Mouse (Mus musculus) midbrain, postnatal 0 days (tissue): Measurements from ENCODE around the gene Plcl1. TPM values are rescaled to one million over a fixed set of nuclear protein-coding genes. Genes with fewer than 3 reads are reported as not detected.

Source experiments
- ATAC-seq: fragments of 200-750 bp; cut with Nextera tagmentation; 2 replicates; pipeline ENCODE4 v1.8.0; 2017; ENCODE audit warnings: moderate number of reproducible peaks, mild to moderate bottlenecking, moderate TSS enrichment, moderate library complexity; ENCODE audit not compliant: low FRiP score
- DNase-seq: peaks from one replicate; pipeline ENCODE4 v3.0.0-alpha.2; 2015; ENCODE audit warnings: low spot score
- H3K27ac ChIP-seq: fragments of 300-500 bp; sonication (generic); 2 replicates; pipeline ENCODE4 v1.5.1; 2014; ENCODE audit warnings: low read depth, mild to moderate bottlenecking, low read length, mixed read lengths
- H3K27me3 ChIP-seq: fragments of 300-500 bp; sonication (generic); 2 replicates; pipeline ENCODE4 v1.6.1; 2014; ENCODE audit warnings: low read length, control low read depth, mixed read lengths; ENCODE audit not compliant: insufficient read depth
- H3K36me3 ChIP-seq: fragments of 300-500 bp; sonication (generic); 2 replicates; pipeline ENCODE4 v1.6.1; 2014; ENCODE audit warnings: low read length, control low read depth, mixed read lengths; ENCODE audit not compliant: insufficient read depth
- H3K4me1 ChIP-seq: fragments of 300-500 bp; sonication (generic); 2 replicates; pipeline ENCODE4 v1.6.1; 2014; ENCODE audit warnings: mild to moderate bottlenecking, control low read depth, antibody characterized with exemption, low read length, mixed read lengths; ENCODE audit not compliant: insufficient read depth
- H3K4me2 ChIP-seq: fragments of 300-500 bp; sonication (generic); 2 replicates; pipeline ENCODE4 v1.6.1; 2014; ENCODE audit warnings: low read depth, mild to moderate bottlenecking, low read length, mixed read lengths; ENCODE audit not compliant: poor library complexity, severe bottlenecking
- H3K4me3 ChIP-seq: fragments of 300-500 bp; sonication (generic); 2 replicates; pipeline ENCODE4 v1.5.1; 2014; ENCODE audit warnings: low read depth, mild to moderate bottlenecking, low read length, moderate library complexity
- H3K9ac ChIP-seq: fragments of 300-500 bp; sonication (generic); replicated peaks from 2 replicates; pipeline ENCODE4 v1.6.1; 2014; ENCODE audit warnings: mild to moderate bottlenecking, low read length, moderate library complexity, mixed read lengths; ENCODE audit not compliant: poor library complexity, severe bottlenecking
- H3K9me3 ChIP-seq: fragments of 300-500 bp; sonication (generic); 2 replicates; pipeline ENCODE4 v1.6.1; 2016; ENCODE audit warnings: low read length, control low read depth
- CTCF ChIP-seq: IDR thresholded peaks from 2 replicates; pipeline ENCODE4 v1.5.1; 2016; ENCODE audit warnings: antibody characterized with exemption, mild to moderate bottlenecking
- WGBS: fragments of 180-500 bp; shearing (Covaris S2); extraction: QIAGEN DNeasy Blood & Tissue Kit; methylation state at CpG from one replicate; pipeline ENCODE4 v1.1.7; 2014; 5-methylcytosine and 5-hydroxymethylcytosine counted together
- polyA plus RNA-seq: library from polyadenylated mRNA; unstranded; fragments of >200 nt; fragmentation: Nextera tagmentation; extraction: Ambion mirVana; gene quantifications from 2 replicates; pipeline ENCODE4 v1.2.1, GENCODE M21; 2015
- total RNA-seq: library from RNA; depleted of rRNA; stranded (reverse); fragments of >200 nt; gene quantifications from 2 replicates; pipeline ENCODE4 v1.2.3, GENCODE M21; 2014

The Plcl1 gene
- total and polyA plus RNA-seq, 2 experiments from 2014 or later, result 3.9 to 9.4 TPM

DNA sequence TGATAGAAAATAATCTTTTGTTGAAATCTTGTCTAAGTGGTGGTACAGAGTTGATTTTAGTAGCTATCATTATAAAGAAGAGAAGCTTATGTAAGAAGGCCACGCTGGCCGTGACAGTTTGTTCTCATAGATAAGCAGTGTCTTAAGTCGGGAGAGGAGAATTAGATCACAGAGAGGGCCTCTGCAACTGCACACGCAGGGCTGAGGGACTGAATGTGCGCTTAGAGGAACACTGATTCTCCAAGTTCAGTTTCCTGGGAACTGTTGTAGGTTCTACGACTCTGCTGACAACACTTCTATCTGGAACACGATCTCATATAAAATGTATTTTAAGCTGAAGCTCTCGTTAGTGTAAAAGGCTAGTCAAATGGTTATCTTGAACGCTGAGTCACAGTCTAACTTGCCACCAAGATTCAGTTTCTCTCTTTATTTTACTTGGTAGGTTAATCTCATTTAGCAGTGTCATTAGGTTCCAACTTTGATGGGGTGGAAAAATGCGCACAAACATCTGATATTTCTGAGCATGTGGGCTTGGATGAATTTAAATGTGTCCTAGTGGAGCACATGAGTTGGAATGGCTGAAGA is 288.0 kb downstream of the Plcl1 start:
- Histone ChIP-seq H3K27ac (no peak overlapping the region), H3K9me3 (no peaks in the 10 kb centered on the region), H3K4me2 (no peak overlapping the region), H3K4me3 (no peak overlapping the region), H3K27me3 (no peaks in the 10 kb centered on the region), H3K4me1 (no peaks in the 10 kb centered on the region), H3K9ac (no peak overlapping the region), H3K36me3 (no peaks in the 10 kb centered on the region)
- DNase-seq (no peak), ATAC-seq (no peak)
- TF ChIP-seq CTCF, result no peak
- 87% methylated on average over 10 of the region's 10 CpGs for WGBS

DNA sequence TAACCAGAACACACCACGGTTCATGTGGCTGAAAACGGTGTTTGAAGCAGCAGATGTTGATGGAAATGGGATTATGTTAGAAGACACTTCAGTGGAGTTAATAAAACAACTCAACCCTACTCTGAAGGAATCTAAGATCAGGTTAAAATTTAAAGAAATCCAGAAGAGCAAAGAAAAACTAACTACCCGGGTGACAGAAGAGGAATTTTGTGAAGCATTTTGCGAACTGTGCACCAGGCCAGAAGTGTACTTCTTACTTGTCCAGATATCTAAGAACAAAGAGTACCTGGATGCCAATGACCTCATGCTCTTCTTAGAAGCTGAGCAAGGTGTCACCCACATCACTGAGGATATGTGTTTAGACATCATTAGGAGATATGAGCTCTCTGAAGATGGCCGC is 290.5 kb downstream of the Plcl1 start:
- Histone ChIP-seq H3K27ac (no peak overlapping the region), H3K4me2 (no peak overlapping the region), H3K4me3 (no peak overlapping the region), H3K27me3 (no peaks in the 10 kb centered on the region), H3K9ac (no peak overlapping the region), H3K9me3 (no peaks in the 10 kb centered on the region), H3K4me1 (no peaks in the 10 kb centered on the region), H3K36me3 (no peaks in the 10 kb centered on the region)
- WGBS, result 95% methylated on average over 5 of the region's 5 CpGs
- ATAC-seq, result no peak
- DNase-seq, result no peak
- TF ChIP-seq CTCF, result no peak

DNA sequence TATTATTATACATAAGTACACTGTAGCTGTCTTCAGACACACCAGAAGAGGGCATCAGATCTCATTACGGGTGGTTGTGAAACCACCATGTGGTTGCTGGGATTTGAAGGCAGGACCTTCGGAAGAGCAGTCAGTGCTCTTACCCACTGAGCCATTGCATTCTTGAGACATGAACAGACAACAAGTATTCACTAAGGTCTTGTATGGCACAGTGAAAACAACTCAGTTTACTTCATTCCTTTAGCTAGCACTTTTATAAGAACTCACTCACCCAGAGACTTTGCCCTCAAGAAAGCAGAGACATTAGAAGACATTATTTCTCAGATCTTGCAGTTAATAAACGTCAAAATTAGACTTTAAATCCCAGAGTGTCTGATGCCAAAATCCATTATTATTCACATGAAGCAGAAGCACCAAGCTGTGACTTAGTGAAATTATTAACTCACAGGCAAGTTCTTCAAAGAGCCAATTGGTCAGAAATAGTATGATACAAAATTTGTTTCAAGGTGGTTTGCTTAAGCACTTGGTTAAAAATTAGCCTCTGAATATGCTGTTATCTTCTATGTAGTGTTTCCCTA is 293.8 kb downstream of the Plcl1 start:
- Histone ChIP-seq H3K4me2 (no peak overlapping the region), H3K4me1 (no peaks in the 10 kb centered on the region), H3K4me3 (no peak overlapping the region), H3K36me3 (no peaks in the 10 kb centered on the region), H3K27me3 (no peaks in the 10 kb centered on the region), H3K9me3 (no peaks in the 10 kb centered on the region), H3K27ac (no peak overlapping the region), H3K9ac (no peak overlapping the region)
- whole genome bisulfite sequencing, result 71% methylated on average over 3 of the region's 3 CpGs
- no peak for ATAC-seq
- TF ChIP-seq CTCF, result no peak
- DNase-seq, result no peak

DNA sequence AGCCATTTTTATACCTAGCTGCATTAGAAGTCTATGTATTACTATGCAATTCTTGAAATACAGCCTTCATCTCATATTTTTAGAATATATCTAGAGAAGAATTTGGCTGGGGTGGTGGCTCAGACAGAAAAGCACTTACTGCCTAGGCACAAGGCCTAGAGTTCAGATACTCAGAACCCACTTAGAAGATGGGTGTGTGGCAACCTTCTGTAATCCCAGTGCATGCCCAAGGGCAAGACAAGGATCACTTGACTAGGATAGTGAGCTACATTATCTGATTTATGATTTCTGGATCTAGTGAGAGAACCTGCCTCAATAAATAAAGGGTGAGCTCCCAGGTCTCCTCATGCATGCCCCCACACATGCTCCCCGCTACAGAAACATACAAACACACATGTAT is 294.3 kb downstream of the Plcl1 start:
- Histone ChIP-seq H3K9me3 (no peaks in the 10 kb centered on the region), H3K4me3 (no peak overlapping the region), H3K27ac (no peak overlapping the region), H3K4me1 (no peaks in the 10 kb centered on the region), H3K36me3 (no peaks in the 10 kb centered on the region), H3K9ac (no peak overlapping the region), H3K27me3 (no peaks in the 10 kb centered on the region), H3K4me2 (no peak overlapping the region)
- TF ChIP-seq CTCF, result no peak
- 97% methylated on average over 1 of the region's 1 CpGs for WGBS
- DNase-seq (no peak), ATAC-seq (no peak)

DNA sequence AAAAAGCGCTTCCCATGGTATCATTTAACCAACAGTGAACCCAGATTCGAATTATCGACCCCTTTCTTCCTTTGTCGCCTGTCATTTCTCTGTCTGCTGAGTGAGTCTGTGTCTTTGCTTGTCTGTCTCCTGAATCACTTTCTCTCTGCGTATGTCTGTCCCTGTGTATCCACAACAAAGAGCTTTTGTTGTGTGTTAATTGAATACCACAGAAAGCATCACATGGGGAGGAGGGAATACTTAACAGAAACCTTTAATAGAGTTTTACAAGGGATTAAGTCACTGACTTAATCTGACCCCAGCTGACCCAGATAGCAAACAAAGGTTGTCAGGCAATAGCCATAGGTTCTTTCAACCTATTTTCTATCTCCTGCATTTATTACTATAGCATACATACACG is 295.0 kb downstream of the Plcl1 start:
- Histone ChIP-seq H3K36me3 (no peaks in the 10 kb centered on the region), H3K4me1 (0 out of 2 replicates have a peak, but pooled peaks cover 3% of the 10 kb centered on the region), H3K9me3 (no peaks in the 10 kb centered on the region), H3K4me2 (no peak overlapping the region), H3K27me3 (no peaks in the 10 kb centered on the region), H3K27ac (no peak overlapping the region), H3K4me3 (no peak overlapping the region), H3K9ac (no peak overlapping the region)
- ATAC-seq (no peak), DNase-seq (no peak)
- 26% methylated on average over 6 of the region's 6 CpGs for WGBS
- no peak for TF ChIP-seq CTCF

DNA sequence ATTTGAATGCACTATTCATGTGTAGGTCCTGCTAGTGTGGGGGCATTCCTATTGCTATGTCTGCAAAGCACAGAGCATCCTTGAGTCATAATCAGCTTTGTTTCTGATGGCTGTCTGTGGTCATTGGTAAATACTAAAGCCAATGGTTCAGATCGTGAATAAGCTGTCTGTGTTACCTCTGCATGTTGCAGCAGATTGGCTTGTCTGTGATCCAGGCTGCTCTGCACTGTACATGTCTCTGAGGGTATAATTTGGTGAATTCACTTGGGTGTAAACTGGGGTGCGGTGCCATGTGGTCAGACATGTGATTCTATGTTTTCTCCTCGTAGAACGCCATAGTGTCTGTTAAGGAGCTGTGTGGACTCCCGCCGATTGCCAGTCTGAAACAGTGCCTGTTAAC is 295.9 kb downstream of the Plcl1 start:
- no peak for TF ChIP-seq CTCF
- Histone ChIP-seq H3K36me3 (no peaks in the 10 kb centered on the region), H3K9ac (no peak overlapping the region), H3K9me3 (no peaks in the 10 kb centered on the region), H3K27ac (no peak overlapping the region), H3K4me2 (no peak overlapping the region), H3K27me3 (no peaks in the 10 kb centered on the region), H3K4me1 (0 out of 2 replicates have a peak, but pooled peaks cover 3% of the 10 kb centered on the region), H3K4me3 (no peak overlapping the region)
- 54% methylated on average over 6 of the region's 6 CpGs for WGBS
- no peak for ATAC-seq
- DNase-seq, result no peak
